Mouse (Mus musculus): Measurements from ENCODE around the gene Krt31. TPM values are rescaled to one million over a fixed set of nuclear protein-coding genes. Genes with fewer than 3 reads are reported as not detected.

Gene Krt31
- not detected in 2 replicates for polyA plus RNA-seq (2016; fragmentation: Nextera tagmentation; extraction: Ambion mirVana)

GRCm38 (mm10) chr11:100050451-100050850 lies at the start of gene Krt31:
Gene Krt31 (minus strand): TSS chr11:100050551.
- no peak for ATAC-seq (ENCODE audit: low FRiP score, low read depth)
- Histone ChIP-seq H3K9me3 (no peaks in the 10 kb centered on the region), H3K9ac (no peak within 1 kb of the TSS), H3K36me3 (no peaks in the 10 kb centered on the region), H3K4me1 (no peaks in the 10 kb centered on the region), H3K27ac (no peak within 1 kb of the TSS), H3K4me2 (replicated peaks) (no peak within 1 kb of the TSS), H3K27me3 (replicated peaks) (no peaks in the 10 kb centered on the region), H3K4me3 (no peak within 1 kb of the TSS)
- WGBS, result 89% methylated on average over 3 of the region's 3 CpGs

- Histone ChIP-seq H3K27ac (no peak overlapping the region), H3K4me1 (no peaks in the 10 kb centered on the region), H3K9me3 (no peaks in the 10 kb centered on the region), H3K4me2 (replicated peaks) (no peak overlapping the region), H3K27me3 (replicated peaks) (no peaks in the 10 kb centered on the region), H3K4me3 (no peak overlapping the region), H3K36me3 (no peaks in the 10 kb centered on the region), H3K9ac (no peak overlapping the region)
- ATAC-seq (ENCODE audit: low FRiP score, low read depth), result no peak
- 72% methylated on average over 9 of the region's 9 CpGs for WGBS
These were observed 47.5 kb upstream of the Krt31 start for GRCm38 (mm10) chr11:100097819-100098218.

DNA sequence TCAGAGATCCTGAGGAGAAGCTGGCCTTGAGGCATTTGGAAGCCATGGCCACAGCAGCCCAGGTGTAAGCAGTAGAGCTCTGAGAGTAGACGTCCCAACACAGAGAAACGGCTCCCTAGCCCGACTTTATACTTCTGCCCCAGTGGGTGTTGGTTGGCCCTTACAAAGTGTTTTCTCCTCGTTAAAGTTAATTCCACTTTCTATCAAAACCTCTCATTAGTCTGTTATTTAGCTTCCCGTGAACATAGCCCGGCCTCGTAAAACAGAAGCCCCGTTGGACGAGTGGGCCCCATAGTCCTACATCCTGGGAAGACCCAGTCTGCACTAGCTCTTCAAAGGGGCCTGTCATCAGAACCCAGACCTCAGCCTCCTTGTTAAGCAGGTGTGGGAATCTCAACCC lies 45.8 kb upstream of the Krt31 start, which contains the start of gene Krt35:
TSS of gene Krt35 (minus strand) at position 101 of the 400 bp plus-strand sequence.
- no peaks in the 10 kb centered on the region for H3K36me3 ChIP-seq
- no peaks in the 10 kb centered on the region for H3K27me3 ChIP-seq (replicated peaks)
- H3K9ac ChIP-seq, result no peak within 1 kb of the TSS
- no peak for ATAC-seq (ENCODE audit: low FRiP score, low read depth)
- H3K4me3 ChIP-seq, result no peak within 1 kb of the TSS
- no peak within 1 kb of the TSS for H3K4me2 ChIP-seq (replicated peaks)
- WGBS, result 76% methylated on average over 9 of the region's 9 CpGs
- no peaks in the 10 kb centered on the region for H3K4me1 ChIP-seq
- H3K27ac ChIP-seq, result no peak within 1 kb of the TSS
- H3K9me3 ChIP-seq, result no peaks in the 10 kb centered on the region

GRCm38 (mm10) chr11:100088378-100089025 lies 38.2 kb upstream of the Krt31 start:
- Histone ChIP-seq H3K9me3 (no peaks in the 10 kb centered on the region; the same call in 1 of the 2 replicates), H3K27ac (no peak overlapping the region), H3K9ac (no peak overlapping the region), H3K4me2 (replicated peaks) (no peak overlapping the region), H3K4me3 (no peak overlapping the region), H3K4me1 (no peaks in the 10 kb centered on the region), H3K36me3 (no peaks in the 10 kb centered on the region), H3K27me3 (replicated peaks) (no peaks in the 10 kb centered on the region)
- 75% methylated on average over 7 of the region's 7 CpGs for WGBS
- ATAC-seq (ENCODE audit: low FRiP score, low read depth), result no peak

DNA sequence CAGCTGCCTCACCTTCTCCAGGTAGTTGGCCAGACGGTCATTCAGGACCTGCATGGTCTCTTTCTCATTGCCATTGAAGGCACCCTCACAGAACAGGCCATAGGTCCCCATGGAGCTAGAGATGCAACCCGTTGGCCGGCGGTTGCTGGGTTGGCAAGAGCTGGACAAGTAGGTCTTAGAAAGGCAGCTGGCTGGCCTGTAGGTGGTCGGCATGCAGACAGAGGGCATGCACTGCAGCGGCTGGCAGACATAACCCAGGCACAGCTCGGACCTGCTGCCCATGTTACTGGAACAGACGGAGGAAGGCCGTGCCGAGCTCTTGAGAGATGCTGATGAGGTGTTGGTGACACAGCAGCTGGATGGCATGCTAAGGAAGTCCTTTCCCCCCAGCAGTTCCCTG lies 37.5 kb upstream of the Krt31 start, which contains the start of gene Krt32:
TSS of gene Krt32 (minus strand) at position 366 of the 400 bp plus-strand sequence.
- no peaks in the 10 kb centered on the region for H3K4me1 ChIP-seq
- no peaks in the 10 kb centered on the region; the same call in 1 of the 2 replicates for H3K9me3 ChIP-seq
- H3K4me3 ChIP-seq, result no peak within 1 kb of the TSS
- no peaks in the 10 kb centered on the region for H3K36me3 ChIP-seq
- no peak within 1 kb of the TSS for H3K4me2 ChIP-seq (replicated peaks)
- no peak within 1 kb of the TSS for H3K9ac ChIP-seq
- H3K27me3 ChIP-seq (replicated peaks), result no peaks in the 10 kb centered on the region
- 95% methylated on average over 10 of the region's 10 CpGs for WGBS
- ATAC-seq (ENCODE audit: low FRiP score, low read depth), result no peak
- no peak within 1 kb of the TSS for H3K27ac ChIP-seq

DNA sequence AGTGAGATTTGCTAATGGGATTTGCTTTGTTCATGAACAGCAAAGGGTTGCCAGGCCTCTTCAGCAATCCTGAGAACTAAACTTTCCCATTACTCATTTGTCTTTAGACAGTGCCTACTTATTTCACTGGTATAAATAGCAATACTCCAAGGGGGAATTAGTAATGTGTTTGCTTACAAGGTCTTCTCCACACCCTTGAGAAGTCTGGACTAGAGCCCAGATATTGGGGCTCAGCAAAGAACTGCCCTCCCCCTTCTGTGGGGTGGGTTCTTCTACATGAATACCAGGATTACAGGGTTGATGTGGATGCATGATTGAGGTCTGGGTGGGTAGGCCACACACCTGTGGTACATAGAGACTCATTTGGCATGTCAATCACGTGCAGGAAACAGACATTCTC lies 23.5 kb upstream of the Krt31 start:
- H3K4me3 ChIP-seq, result no peak overlapping the region
- no peaks in the 10 kb centered on the region for H3K36me3 ChIP-seq
- no peak overlapping the region for H3K27ac ChIP-seq
- H3K27me3 ChIP-seq (replicated peaks), result no peaks in the 10 kb centered on the region
- no peak overlapping the region for H3K9ac ChIP-seq
- no peak overlapping the region for H3K4me2 ChIP-seq (replicated peaks)
- ATAC-seq (ENCODE audit: low FRiP score, low read depth), result no peak
- no peaks in the 10 kb centered on the region for H3K4me1 ChIP-seq
- 72% methylated on average over 1 of the region's 1 CpGs for WGBS
- no peaks in the 10 kb centered on the region for H3K9me3 ChIP-seq

GRCm38 (mm10) chr11:100067293-100068036 lies 17.1 kb upstream of the Krt31 start:
- no peak for ATAC-seq (ENCODE audit: low FRiP score, low read depth)
- Histone ChIP-seq H3K9ac (no peak overlapping the region), H3K27ac (no peak overlapping the region), H3K9me3 (no peaks in the 10 kb centered on the region), H3K4me1 (no peaks in the 10 kb centered on the region), H3K27me3 (replicated peaks) (no peaks in the 10 kb centered on the region), H3K4me3 (no peak overlapping the region), H3K4me2 (replicated peaks) (no peak overlapping the region), H3K36me3 (no peaks in the 10 kb centered on the region)
- 81% methylated on average over 17 of the region's 17 CpGs for WGBS

- no peak overlapping the region for H3K9ac ChIP-seq
- no peaks in the 10 kb centered on the region for H3K9me3 ChIP-seq
- H3K4me1 ChIP-seq, result no peaks in the 10 kb centered on the region
- H3K27me3 ChIP-seq (replicated peaks), result no peaks in the 10 kb centered on the region
- H3K36me3 ChIP-seq, result no peaks in the 10 kb centered on the region
- ATAC-seq (ENCODE audit: low FRiP score, low read depth), result no peak
- WGBS, result 79% methylated on average over 12 of the region's 12 CpGs
- no peak overlapping the region for H3K27ac ChIP-seq
- H3K4me2 ChIP-seq (replicated peaks), result no peak overlapping the region
- no peak overlapping the region for H3K4me3 ChIP-seq
These were observed 16.1 kb upstream of the Krt31 start for GRCm38 (mm10) chr11:100066236-100067010.

GRCm38 (mm10) chr11:100058875-100059274 lies 8.5 kb upstream of the Krt31 start:
- Histone ChIP-seq H3K36me3 (no peaks in the 10 kb centered on the region), H3K4me1 (no peaks in the 10 kb centered on the region), H3K4me3 (no peak overlapping the region), H3K9ac (no peak overlapping the region), H3K4me2 (replicated peaks) (no peak overlapping the region), H3K27me3 (replicated peaks) (no peaks in the 10 kb centered on the region), H3K27ac (no peak overlapping the region), H3K9me3 (no peaks in the 10 kb centered on the region)
- no peak for ATAC-seq (ENCODE audit: low FRiP score, low read depth)
- 75% methylated on average over 8 of the region's 8 CpGs for WGBS

DNA sequence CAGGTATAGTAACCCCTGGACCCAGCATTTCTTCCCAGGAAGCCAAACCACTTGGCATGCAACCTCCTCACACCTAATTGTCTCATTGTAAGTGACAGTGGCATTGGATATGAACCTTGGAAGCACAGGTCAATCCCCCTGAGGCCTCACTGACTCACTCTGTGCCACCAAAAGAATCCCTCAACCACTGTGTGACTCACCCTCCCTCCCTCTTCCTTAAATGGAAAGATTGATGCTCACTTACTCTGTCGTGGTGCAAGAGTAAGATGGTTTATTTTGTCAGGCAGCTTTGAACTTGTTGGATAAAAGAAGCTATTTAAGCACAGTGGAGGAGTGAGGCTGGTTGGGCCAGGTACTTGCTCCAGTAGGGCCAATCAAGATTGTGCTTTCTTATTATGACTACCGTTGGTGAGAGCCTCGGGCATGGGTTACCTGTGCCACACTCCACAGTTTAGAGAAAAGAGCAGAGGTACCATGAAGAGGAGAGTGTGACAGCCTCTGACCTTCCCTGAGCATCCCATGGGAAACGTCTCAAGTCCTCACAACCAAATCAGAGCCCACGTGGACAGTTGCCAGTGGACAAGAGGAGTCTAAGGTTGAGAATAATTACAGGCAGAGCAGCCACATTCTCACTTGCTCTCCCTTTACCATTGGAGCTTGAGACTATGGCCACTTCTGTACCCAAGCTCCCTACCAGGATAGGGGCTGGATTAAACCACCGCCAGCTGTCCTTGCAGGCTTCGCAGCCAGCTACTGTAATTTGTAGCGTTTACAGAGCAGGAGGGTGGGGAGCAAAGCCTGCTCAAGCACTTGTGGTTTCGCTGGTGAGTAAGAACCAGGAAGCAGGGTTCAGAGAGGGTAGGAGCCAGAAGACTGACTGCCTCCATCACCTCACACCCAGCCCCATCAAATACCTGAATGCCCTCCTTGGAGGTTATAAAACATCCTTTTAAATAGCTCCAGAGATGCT lies 5.6 kb upstream of the Krt31 start:
- Histone ChIP-seq H3K4me3 (no peak overlapping the region), H3K27ac (no peak overlapping the region), H3K4me1 (no peaks in the 10 kb centered on the region), H3K9me3 (no peaks in the 10 kb centered on the region), H3K36me3 (no peaks in the 10 kb centered on the region), H3K9ac (no peak overlapping the region), H3K4me2 (replicated peaks) (no peak overlapping the region), H3K27me3 (replicated peaks) (no peaks in the 10 kb centered on the region)
- WGBS, result 78% methylated on average over 9 of the region's 9 CpGs
- ATAC-seq (ENCODE audit: low FRiP score, low read depth), result no peak

- Histone ChIP-seq H3K27ac (no peak overlapping the region), H3K9ac (no peak overlapping the region), H3K4me3 (no peak overlapping the region), H3K4me2 (replicated peaks) (no peak overlapping the region), H3K9me3 (no peaks in the 10 kb centered on the region), H3K4me1 (no peaks in the 10 kb centered on the region), H3K27me3 (replicated peaks) (no peaks in the 10 kb centered on the region), H3K36me3 (no peaks in the 10 kb centered on the region)
- no peak for ATAC-seq (ENCODE audit: low FRiP score, low read depth)
- WGBS, result 90% methylated on average over 2 of the region's 2 CpGs
These were observed 3.2 kb downstream of the Krt31 start for GRCm38 (mm10) chr11:100047193-100047592.
